Mouse (Mus musculus) C2C12 (cell line): ENCODE data around the gene Wwp2.

ENCODE experiments used
- CEBPB ChIP-seq: IDR thresholded peaks from one replicate; pipeline ENCODE4 v1.6.1; 2011; ENCODE audit warnings: low read depth, mild to moderate bottlenecking, control low read depth, moderate library complexity
- CTCF ChIP-seq: IDR thresholded peaks from one replicate; pipeline ENCODE4 v1.5.1; 2011; ENCODE audit not compliant: control insufficient read depth, insufficient read depth, insufficient read length
- MAX ChIP-seq: IDR thresholded peaks from one replicate; pipeline ENCODE4 v1.6.1; 2011; ENCODE audit warnings: mild to moderate bottlenecking, control low read depth
- MYOD1 ChIP-seq: IDR thresholded peaks from one replicate; pipeline ENCODE4 v1.6.1; 2011; ENCODE audit warnings: low read depth; ENCODE audit not compliant: control insufficient read depth, insufficient read length
- MYOG ChIP-seq: IDR thresholded peaks from one replicate; pipeline ENCODE4 v1.6.1; 2011; ENCODE audit not compliant: control insufficient read depth, insufficient read length; ENCODE audit errors: extremely low read depth
- USF1 ChIP-seq: IDR thresholded peaks from one replicate; pipeline ENCODE4 v1.6.1; 2011; ENCODE audit warnings: low read depth, mild to moderate bottlenecking, control low read depth, moderate library complexity

- TF ChIP-seq MAX: no peak
- TF ChIP-seq CTCF: no peak
- TF ChIP-seq CEBPB: no peak
- TF ChIP-seq MYOG: no peak
- no peak for TF ChIP-seq USF1
- no peak for TF ChIP-seq MYOD1
Measured at GRCm38 (mm10) chr8:107544651-107545174, 108.5 kb downstream of the Wwp2 start.
